Mouse (Mus musculus) embryonic fibroblast, embryonic 13.5 days (primary cell): ENCODE results near the gene Krtcap2. TPM values are rescaled to one million over a fixed set of nuclear protein-coding genes. Genes with fewer than 3 reads are reported as not detected.

Source experiments
- H3K27ac ChIP-seq: 2 replicates; pipeline ENCODE4 v1.5.1; 2012; ENCODE audit warnings: low read length, control low read depth, inconsistent platforms; ENCODE audit not compliant: insufficient read depth
- H3K4me1 ChIP-seq: 2 replicates; pipeline ENCODE4 v1.6.1; 2011; ENCODE audit warnings: low read length; ENCODE audit not compliant: control insufficient read depth, insufficient read depth
- H3K4me3 ChIP-seq: 2 replicates; pipeline ENCODE4 v1.5.1; 2011; ENCODE audit warnings: mild to moderate bottlenecking, control low read depth, low read length; ENCODE audit not compliant: insufficient read depth
- CTCF ChIP-seq: IDR thresholded peaks from 2 replicates; pipeline ENCODE4 v1.5.1; 2011; ENCODE audit warnings: mild to moderate bottlenecking, control low read depth, low read length, moderate library complexity, borderline replicate concordance; ENCODE audit not compliant: insufficient read depth
- POLR2A ChIP-seq: IDR thresholded peaks from 2 replicates; pipeline ENCODE4 v1.6.1; 2011; ENCODE audit warnings: low read depth, mild to moderate bottlenecking, control low read depth, low read length, moderate library complexity
- polyA plus RNA-seq: library from polyadenylated mRNA; stranded (reverse); fragments of >200 nt; gene quantifications from 2 replicates; pipeline ENCODE4 v1.2.4, GENCODE M21; 2011; ENCODE audit warnings: low read depth; ENCODE audit not compliant: missing spikeins, insufficient read length

The Krtcap2 gene
- polyA plus RNA-seq, 1 experiment = 289 TPM

DNA sequence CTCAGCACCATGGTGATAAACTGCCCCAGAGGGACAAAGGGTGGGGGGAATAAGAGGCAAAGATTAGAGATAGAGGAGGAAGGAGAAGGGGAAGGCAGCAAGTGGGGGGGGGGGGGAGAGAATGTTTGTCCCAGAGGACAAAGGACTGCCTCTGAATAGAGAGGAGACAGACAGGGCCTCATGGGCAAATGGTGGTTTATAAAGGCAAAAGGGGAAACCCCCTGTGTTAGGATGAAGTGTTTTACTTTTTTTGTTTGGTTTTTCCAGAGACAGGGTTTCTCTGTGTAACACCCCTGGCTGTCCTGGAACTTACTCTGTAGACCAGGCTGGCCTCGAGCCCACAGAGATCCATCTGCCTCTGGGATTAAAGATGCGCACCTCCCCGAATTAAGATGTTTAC is 14.4 kb downstream of the Krtcap2 start:
- TF ChIP-seq CTCF = no peak
- no peak for TF ChIP-seq POLR2A
- Histone ChIP-seq H3K4me1 (no peaks in the 10 kb centered on the region), H3K4me3 (no peak overlapping the region), H3K27ac (no peak overlapping the region)

DNA sequence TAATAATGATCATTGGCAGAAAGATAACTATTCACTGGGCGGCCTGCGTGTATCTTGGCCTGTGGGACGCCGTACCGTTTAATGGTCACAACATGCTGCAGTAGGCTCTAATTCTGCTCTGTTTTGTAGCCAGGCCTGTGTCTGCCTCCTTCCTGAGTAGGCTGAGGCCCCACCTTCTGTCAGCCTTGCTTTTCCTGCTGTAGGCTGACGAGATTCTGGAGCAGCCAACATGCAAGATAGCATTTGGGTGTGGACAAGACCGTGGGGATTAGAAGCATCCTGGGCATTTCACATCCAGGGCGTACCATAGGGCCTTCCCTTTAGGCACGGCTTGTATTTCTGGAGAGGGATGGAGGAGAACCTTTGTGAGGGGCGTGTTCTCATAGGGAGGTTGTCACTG is 16.7 kb downstream of the Krtcap2 start:
- no peak overlapping the region for H3K4me3 ChIP-seq
- TF ChIP-seq CTCF (no peak), POLR2A (no peak)
- H3K27ac ChIP-seq = no peak overlapping the region
- no peaks in the 10 kb centered on the region for H3K4me1 ChIP-seq

- H3K4me3 ChIP-seq = peak overlapping the region; percentile 65
- TF ChIP-seq CTCF (no peak), POLR2A (peak; percentile 96)
- H3K4me1 ChIP-seq = peaks cover 4% of the 10 kb centered on the region; the same call in 1 of the 2 replicates
- no peak overlapping the region for H3K27ac ChIP-seq
Observed at GRCm38 (mm10) chr3:89266439-89266893, 20.7 kb downstream of the Krtcap2 start.

- H3K4me3 ChIP-seq = no peak overlapping the region
- no peak overlapping the region for H3K27ac ChIP-seq
- peaks cover 4% of the 10 kb centered on the region; the same call in 1 of the 2 replicates for H3K4me1 ChIP-seq
- no peak for TF ChIP-seq CTCF
- TF ChIP-seq POLR2A = no peak
Observed at GRCm38 (mm10) chr3:89268916-89269315, 23.1 kb downstream of the Krtcap2 start.

DNA sequence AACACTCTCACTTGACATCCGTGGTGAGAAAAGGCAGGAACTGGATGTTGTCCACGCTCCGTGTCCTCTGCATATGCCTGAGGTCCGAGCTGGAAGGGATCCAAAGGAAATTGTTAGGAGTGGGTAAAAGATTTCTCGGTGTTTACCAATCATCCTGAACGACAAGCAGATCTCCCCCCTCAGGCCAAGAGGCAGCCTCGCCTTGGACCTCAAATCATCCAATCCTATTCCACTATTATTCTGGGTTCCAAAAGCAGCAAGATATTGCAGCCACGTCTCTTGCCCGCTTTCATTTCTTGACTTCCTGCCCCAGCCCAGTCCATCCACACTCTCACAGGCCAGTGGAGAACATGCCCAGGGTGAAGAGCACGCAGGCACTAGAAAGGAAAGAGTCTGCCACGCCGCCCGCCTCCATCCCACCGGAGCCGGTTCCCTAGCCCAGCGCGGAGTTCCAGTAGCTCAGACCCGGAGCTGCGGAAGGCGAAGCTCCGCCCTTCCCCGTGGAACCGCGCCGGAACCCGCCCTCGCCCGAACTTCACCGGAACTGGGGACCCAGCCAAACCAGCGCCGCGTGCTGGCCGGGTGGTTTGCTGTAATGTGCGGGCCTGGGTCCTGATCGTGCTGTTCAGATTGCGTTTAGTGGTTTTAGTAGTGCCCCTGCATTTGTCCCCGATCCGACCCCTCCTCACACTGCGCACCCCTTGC is 24.4 kb downstream of the Krtcap2 start, which contains the start of gene Slc50a1:
Gene Slc50a1, minus strand, starts transcription at position 520 of the 705 bp plus-strand sequence.
- Histone ChIP-seq H3K27ac (peak within 1 kb of the TSS; percentile 78), H3K4me3 (peak within 1 kb of the TSS; percentile 55), H3K4me1 (peaks cover 4% of the 10 kb centered on the region; the same call in 1 of the 2 replicates)
- TF ChIP-seq POLR2A (peak; percentile 88), CTCF (peak; percentile 16; the same call in 1 of the 2 replicates)

- Histone ChIP-seq H3K4me3 (no peak overlapping the region), H3K4me1 (peaks cover 4% of the 10 kb centered on the region; the same call in 1 of the 2 replicates), H3K27ac (peak overlapping the region; percentile 78)
- no peak for TF ChIP-seq POLR2A
- TF ChIP-seq CTCF = no peak
Observed at GRCm38 (mm10) chr3:89270891-89271290, 25.1 kb downstream of the Krtcap2 start.

GRCm38 (mm10) chr3:89271760-89272159 is 26.0 kb downstream of the Krtcap2 start:
- TF ChIP-seq POLR2A = no peak
- no peak for TF ChIP-seq CTCF
- H3K4me3 ChIP-seq = no peak overlapping the region
- H3K4me1 ChIP-seq = peaks cover 4% of the 10 kb centered on the region; the same call in 1 of the 2 replicates
- no peak overlapping the region for H3K27ac ChIP-seq

DNA sequence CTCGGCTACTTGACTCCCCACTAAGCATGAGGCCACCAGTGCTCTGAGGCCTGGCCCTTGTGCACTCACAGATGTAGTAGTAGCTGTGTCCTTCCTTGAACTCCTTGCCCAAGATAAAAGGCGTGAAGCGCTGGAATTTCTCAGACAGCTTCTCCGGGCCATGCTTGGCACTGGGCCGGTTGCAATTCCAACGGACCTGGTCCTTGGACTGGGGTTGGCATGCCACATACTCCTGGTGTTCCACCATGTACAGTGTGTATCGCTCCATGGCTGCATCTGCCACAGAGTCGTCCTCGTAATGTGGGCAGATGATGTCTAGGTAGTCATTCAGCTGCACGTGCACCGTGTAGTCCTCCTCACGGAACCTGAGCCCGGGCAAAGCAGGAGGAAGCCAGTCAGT is 30.3 kb downstream of the Krtcap2 start:
- Histone ChIP-seq H3K4me3 (no peak overlapping the region), H3K27ac (no peak overlapping the region), H3K4me1 (peaks cover 2% of the 10 kb centered on the region; the same call in 1 of the 2 replicates)
- TF ChIP-seq CTCF = no peak
- TF ChIP-seq POLR2A = no peak

DNA sequence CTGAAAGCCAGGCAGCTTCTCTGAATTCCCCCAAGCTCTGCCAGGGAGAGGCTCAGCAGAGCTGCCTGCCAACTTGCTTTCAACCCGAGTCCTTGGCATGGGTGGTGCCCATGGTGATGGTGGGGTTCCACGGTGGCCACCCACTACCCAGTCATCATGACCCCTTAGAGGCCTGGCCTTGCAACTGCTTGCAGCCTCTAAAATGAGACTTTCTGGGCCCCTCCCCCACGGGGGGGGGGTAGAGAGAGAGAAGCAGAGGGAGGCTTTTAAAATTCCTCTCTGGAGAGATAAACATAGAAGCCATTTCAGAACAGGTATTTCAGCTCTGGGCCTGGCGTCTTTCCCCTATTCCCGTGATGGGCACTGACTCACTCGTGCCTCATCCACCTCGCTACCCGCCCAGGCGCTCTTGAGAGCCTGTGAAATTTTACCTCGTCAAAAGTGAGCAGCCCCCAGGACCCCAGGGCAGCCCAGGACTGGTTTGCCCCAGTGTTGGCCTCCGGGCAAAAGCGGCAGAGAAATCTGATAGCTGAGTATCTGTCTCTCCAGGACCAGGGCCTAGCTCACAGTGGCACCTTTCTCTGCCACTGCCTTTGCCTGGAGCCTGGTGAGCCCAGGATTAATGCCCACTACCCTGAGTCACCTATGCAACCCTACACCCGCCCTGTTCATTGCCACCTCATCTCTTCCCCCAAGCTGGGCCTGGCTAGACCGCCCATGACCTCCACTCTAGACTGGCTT is 31.7 kb downstream of the Krtcap2 start:
- H3K27ac ChIP-seq = no peak overlapping the region
- H3K4me3 ChIP-seq = no peak overlapping the region
- TF ChIP-seq CTCF (no peak), POLR2A (no peak)
- H3K4me1 ChIP-seq = peaks cover 2% of the 10 kb centered on the region; the same call in 1 of the 2 replicates
